Mouse (Mus musculus) forebrain, postnatal 0 days (tissue): ENCODE results near the gene Rnf224. TPM values are rescaled to one million over a fixed set of nuclear protein-coding genes. Genes with fewer than 3 reads are reported as not detected.
"Not testable (repeated sequence)": the region's sequence is repeated elsewhere in the genome, so short reads cannot be mapped to it uniquely, and the experiment has no call there.

Experiments
- ATAC-seq: fragments of 200-750 bp; cut with Nextera tagmentation; 2 replicates; pipeline ENCODE4 v1.8.0; 2017; ENCODE audit warnings: mild to moderate bottlenecking, moderate library complexity
- DNase-seq: peaks from one replicate; pipeline ENCODE4 v3.0.0-alpha.2; 2015
- H3K27ac ChIP-seq: fragments of 300-500 bp; sonication (generic); 2 replicates; pipeline ENCODE4 v1.5.1; 2014; ENCODE audit warnings: low read depth, mild to moderate bottlenecking, antibody characterized with exemption, low read length, moderate library complexity, mixed read lengths
- H3K27me3 ChIP-seq: fragments of 300-500 bp; sonication (generic); 2 replicates; pipeline ENCODE4 v1.6.1; 2014; ENCODE audit warnings: mild to moderate bottlenecking, low read length, mixed read lengths; ENCODE audit not compliant: insufficient read depth
- H3K36me3 ChIP-seq: fragments of 300-500 bp; sonication (generic); 2 replicates; pipeline ENCODE4 v1.6.1; 2014; ENCODE audit warnings: mild to moderate bottlenecking, moderate library complexity; ENCODE audit not compliant: insufficient read depth
- H3K4me1 ChIP-seq: fragments of 300-500 bp; sonication (generic); 2 replicates; pipeline ENCODE4 v1.6.1; 2014; ENCODE audit warnings: antibody characterized with exemption; ENCODE audit not compliant: insufficient read depth
- H3K4me2 ChIP-seq: fragments of 300-500 bp; sonication (generic); 2 replicates; pipeline ENCODE4 v1.6.1; 2014; ENCODE audit warnings: low read depth, mild to moderate bottlenecking, moderate library complexity
- H3K4me3 ChIP-seq: fragments of 300-500 bp; sonication (generic); 2 replicates; pipeline ENCODE4 v1.5.1; 2014; ENCODE audit warnings: low read depth, low read length, mixed read lengths
- H3K9ac ChIP-seq: fragments of 300-500 bp; sonication (generic); 2 replicates; pipeline ENCODE4 v1.6.1; 2014; ENCODE audit warnings: mild to moderate bottlenecking
- H3K9me3 ChIP-seq: fragments of 300-500 bp; sonication (generic); 2 replicates; pipeline ENCODE4 v1.6.1; 2016; ENCODE audit warnings: low read length
- CTCF ChIP-seq: sonication (generic); IDR thresholded peaks from 2 replicates; pipeline ENCODE4 v1.5.1; 2016; ENCODE audit warnings: antibody characterized with exemption, control low read depth, low read depth
- WGBS: fragments of 180-500 bp; shearing (Covaris S2); extraction: QIAGEN DNeasy Blood & Tissue Kit; methylation state at CpG from one replicate; pipeline ENCODE4 v1.1.7; 2014; 5-methylcytosine and 5-hydroxymethylcytosine counted together
- polyA plus RNA-seq: library from polyadenylated mRNA; unstranded; fragments of >200 nt; fragmentation: Nextera tagmentation; extraction: Ambion mirVana; gene quantifications from 2 replicates; pipeline ENCODE4 v1.2.1, GENCODE M21; 2015
- total RNA-seq: library from RNA; depleted of rRNA; stranded (reverse); fragments of >200 nt; gene quantifications from 2 replicates; pipeline ENCODE4 v1.2.3, GENCODE M21; 2014

Gene Rnf224
- total and polyA plus RNA-seq, 2 experiments from 2014 or later, result not detected

DNA sequence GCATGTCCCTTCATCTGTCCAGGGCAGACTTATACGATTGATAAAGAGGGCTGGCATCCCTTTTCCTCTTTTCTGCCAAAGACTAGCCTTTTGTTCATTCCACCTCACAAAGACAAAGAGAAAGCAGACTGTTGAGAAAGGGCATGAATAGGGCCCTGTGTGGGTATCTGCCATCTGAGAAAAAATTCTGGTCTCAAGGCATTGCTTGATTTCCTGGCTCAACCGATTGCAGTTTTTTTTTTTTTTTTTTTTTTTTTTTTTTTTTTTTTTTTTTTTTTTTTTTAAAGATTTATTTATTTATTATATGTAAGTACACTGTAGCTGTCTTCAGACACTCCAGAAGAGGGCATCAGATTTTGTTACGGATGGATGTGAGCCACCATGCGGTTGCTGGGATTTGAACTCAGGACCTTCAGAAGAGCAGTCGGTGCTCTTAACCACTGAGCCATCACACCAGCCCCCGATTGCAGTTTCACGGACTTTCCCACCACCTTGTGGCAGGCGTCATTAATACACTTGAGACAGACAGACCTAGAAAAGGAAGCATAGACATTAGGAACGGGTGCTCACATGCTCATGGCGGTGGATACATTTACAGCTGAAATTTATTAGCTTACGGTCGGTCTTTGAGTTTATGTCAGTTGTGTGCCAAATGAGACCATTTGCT, 20.0 kb upstream of the Rnf224 start:
- not testable (repeated sequence) for ATAC-seq, H3K27me3 ChIP-seq, H3K36me3 ChIP-seq, H3K9me3 ChIP-seq, DNase-seq
- peak; percentile 37 for TF ChIP-seq CTCF
- Histone ChIP-seq H3K4me2 (peak overlapping the region; percentile 98), H3K4me1 (peaks cover 10% of the 10 kb centered on the region; the same call in 1 of the 2 replicates), H3K9ac (peak overlapping the region; percentile 92), H3K4me3 (peak overlapping the region; percentile 94), H3K27ac (0 out of 2 replicates have a peak overlapping the region, but pooled peaks have one; percentile 82)
- 61% methylated on average over 12 of the region's 12 CpGs for WGBS

DNA sequence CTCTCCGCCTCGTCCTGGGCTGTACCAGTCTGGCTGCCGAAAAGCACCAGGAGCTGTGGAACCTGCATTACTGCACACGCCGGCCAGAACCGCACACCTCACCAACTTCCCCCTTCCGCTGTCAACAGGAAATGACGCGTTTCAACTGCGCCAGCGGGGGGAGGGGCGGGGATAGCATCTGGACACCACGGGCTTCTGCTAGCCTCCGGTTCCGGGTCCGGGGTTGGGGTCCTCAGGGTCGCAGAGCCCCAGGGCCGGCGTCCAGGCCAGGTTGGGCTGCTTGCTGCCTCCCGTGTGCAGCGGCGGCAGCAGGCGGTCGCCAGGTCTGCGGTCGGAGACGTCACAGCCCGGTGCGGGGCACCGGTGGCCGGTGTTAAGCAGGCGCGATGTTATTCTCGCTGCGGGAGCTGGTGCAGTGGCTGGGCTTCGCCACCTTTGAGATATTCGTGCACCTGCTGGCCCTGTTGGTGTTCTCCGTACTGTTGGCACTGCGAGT, 18.7 kb upstream of the Rnf224 start, which contains the start of gene Tmem203:
Gene Tmem203, plus strand, starts transcription at position 156 of the 496 bp plus-strand sequence.
- no peak for TF ChIP-seq CTCF
- Histone ChIP-seq H3K9ac (peak within 1 kb of the TSS; percentile 92), H3K4me2 (peak within 1 kb of the TSS; percentile 98), H3K27me3 (no peaks in the 10 kb centered on the region), H3K4me1 (peaks cover 10% of the 10 kb centered on the region; the same call in 1 of the 2 replicates), H3K4me3 (peak within 1 kb of the TSS; percentile 94), H3K9me3 (no peaks in the 10 kb centered on the region), H3K36me3 (peaks cover 16% of the 10 kb centered on the region; the same call in 1 of the 2 replicates), H3K27ac (peak within 1 kb of the TSS; percentile 82)
- WGBS, result 4% methylated on average over 39 of the region's 39 CpGs
- DNase-seq (peak; percentile 94), ATAC-seq (peak; percentile 95)

DNA sequence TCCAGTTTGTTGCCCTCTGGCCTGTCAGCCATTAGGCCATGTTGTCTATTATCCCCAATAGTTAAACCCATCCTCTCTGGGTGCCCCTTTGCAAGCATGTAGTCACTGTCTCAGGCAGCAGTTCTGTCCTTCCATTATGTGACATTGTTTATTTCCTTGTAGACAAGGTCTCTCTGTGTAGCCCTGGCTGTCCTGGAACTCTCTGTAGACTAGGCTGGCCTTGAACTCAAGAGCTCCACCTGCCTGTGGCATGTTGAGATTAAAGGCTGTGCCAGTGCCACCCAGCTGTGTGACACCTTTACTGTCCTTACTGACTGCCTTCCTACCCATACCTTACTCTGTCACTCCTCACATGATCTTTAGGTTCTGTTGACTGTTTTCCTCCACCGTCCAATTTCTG, 15.7 kb upstream of the Rnf224 start:
- H3K27ac ChIP-seq, result no peak overlapping the region
- H3K9ac ChIP-seq, result no peak overlapping the region
- ATAC-seq, result no peak
- no peak for DNase-seq
- TF ChIP-seq CTCF, result peak; percentile 49
- H3K27me3 ChIP-seq, result no peaks in the 10 kb centered on the region
- peaks cover 10% of the 10 kb centered on the region; the same call in 1 of the 2 replicates for H3K4me1 ChIP-seq
- no peak overlapping the region for H3K4me2 ChIP-seq
- no peak overlapping the region for H3K4me3 ChIP-seq
- H3K36me3 ChIP-seq, result peaks cover 32% of the 10 kb centered on the region
- H3K9me3 ChIP-seq, result no peaks in the 10 kb centered on the region
- WGBS, result 71% methylated on average over 1 of the region's 1 CpGs

DNA sequence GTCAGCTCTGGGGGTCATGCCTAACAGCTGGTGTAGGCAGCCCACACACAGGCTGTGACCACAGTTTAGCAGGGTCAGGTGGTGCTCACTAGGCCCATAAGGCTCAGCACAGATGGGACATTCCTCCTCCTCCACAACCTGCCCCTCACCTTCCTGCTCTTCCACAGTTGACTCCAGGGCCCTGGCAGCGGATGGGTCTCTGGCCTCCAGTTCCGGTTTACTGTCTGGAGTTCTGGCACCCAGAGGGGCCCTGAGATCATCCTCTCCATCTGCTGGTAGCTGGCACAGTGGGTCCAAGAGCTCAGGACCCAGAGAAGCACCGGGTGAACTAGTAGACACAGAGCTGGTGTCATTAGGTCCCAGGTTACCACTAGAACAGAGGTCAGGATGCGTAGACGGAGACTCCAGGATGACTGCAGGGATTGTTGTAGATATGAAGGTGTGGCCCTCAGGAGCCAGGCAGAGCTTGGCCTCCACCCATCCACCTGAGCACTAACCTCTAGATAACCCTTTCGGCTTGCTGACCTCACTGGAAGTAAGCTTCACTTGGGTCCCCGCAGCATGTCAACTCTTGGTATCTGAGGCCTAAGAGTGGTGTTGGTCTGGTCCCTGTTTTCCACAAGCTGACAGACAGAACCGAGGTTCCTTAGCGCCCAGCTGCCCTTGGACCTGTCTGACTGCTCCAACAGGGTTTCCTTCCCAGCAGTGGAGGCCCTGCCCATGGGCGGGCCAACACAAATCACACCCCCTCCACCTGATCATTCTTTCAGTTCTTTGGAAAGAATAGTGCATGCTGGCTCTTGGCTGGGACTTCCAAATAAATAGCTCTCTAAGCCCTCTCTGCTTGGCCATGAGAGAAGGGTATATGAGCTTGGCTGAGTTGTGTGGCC, 9.8 kb upstream of the Rnf224 start, which contains the start of gene AL732309.1:
Gene AL732309.1, minus strand, starts transcription at position 681 of the 890 bp plus-strand sequence.
- H3K36me3 ChIP-seq, result peaks cover 53% of the 10 kb centered on the region

DNA sequence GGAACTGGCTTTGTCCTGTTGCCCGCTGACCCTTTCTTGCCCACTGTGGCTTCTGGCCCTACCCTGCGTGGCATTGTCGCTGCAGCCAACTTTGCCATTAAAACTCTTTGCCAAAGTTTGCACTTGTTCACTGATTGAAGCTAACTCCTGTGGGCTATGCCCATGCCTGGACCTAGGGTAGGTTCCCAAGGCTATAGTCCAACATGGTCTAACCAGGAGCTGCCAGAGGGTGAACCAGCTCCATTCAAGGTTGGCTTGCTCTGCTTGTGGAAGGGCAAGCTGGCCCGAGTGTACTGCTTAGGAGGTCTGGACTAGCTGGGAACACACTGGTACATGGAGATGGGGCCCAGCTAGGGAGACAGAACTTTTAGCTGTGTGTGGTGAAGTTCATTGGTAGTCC, 7.6 kb upstream of the Rnf224 start:
- peaks cover 6% of the 10 kb centered on the region for H3K4me1 ChIP-seq
- no peak overlapping the region for H3K4me2 ChIP-seq
- H3K27ac ChIP-seq, result no peak overlapping the region
- 91% methylated on average over 4 of the region's 4 CpGs for WGBS
- no peaks in the 10 kb centered on the region for H3K27me3 ChIP-seq
- no peak for TF ChIP-seq CTCF
- no peak overlapping the region for H3K4me3 ChIP-seq
- no peaks in the 10 kb centered on the region for H3K9me3 ChIP-seq
- peaks cover 38% of the 10 kb centered on the region for H3K36me3 ChIP-seq
- no peak overlapping the region for H3K9ac ChIP-seq
- DNase-seq (no peak), ATAC-seq (no peak)

More for the DNA sequence above, 9.8 kb upstream of the Rnf224 start, which contains the start of gene AL732309.1:
- H3K9ac ChIP-seq, result no peak within 1 kb of the TSS
- no peak for ATAC-seq
- H3K4me1 ChIP-seq, result peaks cover 3% of the 10 kb centered on the region; the same call in 1 of the 2 replicates
- DNase-seq, result no peak
- H3K4me3 ChIP-seq, result no peak within 1 kb of the TSS
- WGBS, result 92% methylated on average over 10 of the region's 10 CpGs
- no peak within 1 kb of the TSS for H3K27ac ChIP-seq
- H3K9me3 ChIP-seq, result no peaks in the 10 kb centered on the region
- no peaks in the 10 kb centered on the region for H3K27me3 ChIP-seq
- no peak for TF ChIP-seq CTCF
- H3K4me2 ChIP-seq, result no peak within 1 kb of the TSS

DNA sequence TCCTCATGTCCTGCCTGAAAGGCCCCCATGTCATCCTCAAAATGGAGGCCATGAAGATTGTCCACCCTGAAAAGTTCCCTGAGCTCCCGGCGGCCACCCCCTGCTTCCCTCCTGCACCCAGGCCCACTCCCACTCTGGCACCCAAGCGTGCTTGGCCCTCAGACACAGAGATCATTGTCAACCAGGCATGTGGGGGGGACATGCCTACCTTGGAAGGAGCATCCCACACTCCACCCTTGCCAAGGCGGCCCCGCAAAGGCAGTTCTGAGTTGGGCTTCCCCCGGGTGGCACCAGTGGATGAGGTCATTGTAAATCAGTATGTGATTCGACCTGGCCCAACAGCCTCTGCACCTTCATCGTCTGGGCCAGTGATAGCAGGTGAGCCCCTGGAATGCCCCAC, 6.8 kb upstream of the Rnf224 start:
- no peak for TF ChIP-seq CTCF
- H3K36me3 ChIP-seq, result peaks cover 34% of the 10 kb centered on the region
- DNase-seq (no peak), ATAC-seq (no peak)
- H3K4me2 ChIP-seq, result peak overlapping the region; percentile 89
- H3K27me3 ChIP-seq, result no peaks in the 10 kb centered on the region
- H3K9me3 ChIP-seq, result no peaks in the 10 kb centered on the region
- no peak overlapping the region for H3K27ac ChIP-seq
- peaks cover 6% of the 10 kb centered on the region for H3K4me1 ChIP-seq
- WGBS, result 79% methylated on average over 8 of the region's 8 CpGs
- peak overlapping the region; percentile 79 for H3K9ac ChIP-seq
- H3K4me3 ChIP-seq, result peak overlapping the region; percentile 70; the same call in 1 of the 2 replicates
